Mouse (Mus musculus): ENCODE measurements around the gene Rbx1. TPM values are rescaled to one million over a fixed set of nuclear protein-coding genes. Genes with fewer than 3 reads are reported as not detected.
"Not testable (repeated sequence)": the region's sequence is repeated elsewhere in the genome, so short reads cannot be mapped to it uniquely, and the experiment has no call there.

Rbx1 gene
- 234 and 241 TPM in 2 replicates for polyA plus RNA-seq (2015; fragmentation: Nextera tagmentation; extraction: Ambion mirVana)

DNA sequence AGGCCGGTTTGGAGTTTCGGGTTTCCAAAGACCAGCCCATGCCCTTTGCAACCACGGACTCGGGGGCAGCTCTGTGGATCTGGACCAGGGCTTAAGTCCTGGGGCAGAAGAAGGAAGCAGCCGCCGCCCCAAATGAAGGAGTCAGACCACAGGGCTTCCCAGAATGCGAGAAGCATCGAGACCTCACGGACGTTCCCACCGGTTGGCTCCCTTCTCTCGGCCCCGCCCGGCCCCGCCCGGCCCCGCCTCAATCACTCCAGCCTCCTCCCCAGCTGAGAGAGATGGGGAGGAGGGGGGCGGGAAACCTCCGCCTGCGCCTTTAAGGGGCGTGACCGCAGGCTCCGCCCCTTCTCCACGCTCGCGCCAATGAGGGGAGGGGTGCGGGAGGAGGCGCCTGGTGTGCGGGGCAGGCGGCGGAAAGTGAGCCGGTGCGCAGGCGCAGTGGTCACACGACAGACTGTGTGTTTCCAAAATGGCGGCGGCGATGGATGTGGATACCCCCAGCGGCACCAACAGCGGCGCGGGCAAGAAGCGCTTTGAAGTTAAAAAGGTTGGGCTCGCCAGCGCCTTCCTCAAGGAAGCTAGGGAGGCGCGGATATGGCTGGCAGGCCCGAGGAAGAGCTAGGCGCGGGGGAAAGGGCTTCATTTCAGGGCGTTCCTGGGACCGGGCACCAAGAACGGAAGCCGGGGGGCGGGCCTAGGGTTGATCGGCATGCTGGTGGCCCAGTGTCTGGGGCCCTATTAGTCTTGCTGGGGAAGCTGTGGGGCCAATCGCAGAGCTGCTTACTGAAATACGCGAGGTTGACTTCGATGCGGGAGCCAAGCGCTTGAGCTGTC lies at the start of gene Rbx1:
Rbx1 (plus strand) TSS at position 396 of the 837 bp plus-strand sequence.
- Histone ChIP-seq H3K9ac (replicated peaks) (peak within 1 kb of the TSS; percentile 68), H3K4me2 (ENCODE audit: low read depth, low read length) (peak within 1 kb of the TSS; percentile 78), H3K27me3 (ENCODE audit: insufficient read depth, low read length) (no peaks in the 10 kb centered on the region), H3K27ac (ENCODE audit: low read depth) (peak within 1 kb of the TSS; percentile 93), H3K9me3 (ENCODE audit: low read length) (peaks cover 3% of the 10 kb centered on the region; the same call in 1 of the 2 replicates), H3K36me3 (replicated peaks; ENCODE audit: insufficient read depth, low read length) (peaks cover 17% of the 10 kb centered on the region), H3K4me1 (ENCODE audit: insufficient read depth) (peaks cover 13% of the 10 kb centered on the region), H3K4me3 (ENCODE audit: low read depth, low read length) (peak within 1 kb of the TSS; percentile 76)
- under 1% methylated on average over 56 of the region's 62 CpGs for WGBS (ENCODE audit: insufficient replicate concordance)
- no peak for TF ChIP-seq CTCF (IDR thresholded peaks at IDR 0.05; ENCODE audit: low read depth)
- TF ChIP-seq EP300 (IDR thresholded peaks at IDR 0.05; ENCODE audit: low read depth), result peak; percentile 8; the same call in 1 of the 2 replicates
- DNase-seq, result peak; percentile 99
- peak; percentile 96 for ATAC-seq

DNA sequence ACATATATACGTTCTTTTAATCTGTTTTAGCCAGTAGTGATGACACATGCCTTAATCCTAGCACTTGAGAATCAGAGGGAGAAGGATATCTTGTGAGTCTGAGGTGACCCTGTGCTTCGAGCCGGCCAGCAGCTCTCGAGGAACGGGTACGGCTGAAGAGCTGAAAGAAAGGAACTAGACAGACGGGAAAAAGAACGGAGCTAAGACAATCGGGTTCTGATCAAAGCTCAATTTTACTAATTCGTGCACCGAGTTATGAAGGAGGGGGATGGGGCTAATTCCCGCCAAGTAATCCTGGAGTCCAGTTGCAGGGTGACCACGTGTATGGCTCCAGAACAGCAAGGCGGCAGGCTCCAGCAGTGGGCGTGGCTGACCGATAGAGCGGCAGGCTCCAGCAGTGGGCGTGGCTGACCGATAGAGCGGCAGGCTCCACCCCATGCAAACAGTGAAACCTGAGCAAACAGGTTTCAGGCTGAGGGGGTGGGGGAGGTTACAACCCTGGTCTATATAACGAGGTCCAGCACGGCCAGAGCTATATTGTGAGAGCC lies 49.3 kb upstream of the Rbx1 start:
- peak overlapping the region; percentile 57 for H3K4me2 ChIP-seq (ENCODE audit: low read depth, low read length)
- WGBS (ENCODE audit: insufficient replicate concordance), result 6% methylated on average over 22 of the region's 22 CpGs
- H3K27ac ChIP-seq (ENCODE audit: low read depth), result peak overlapping the region; percentile 8
- peak; percentile 94 for ATAC-seq
- peak overlapping the region; percentile 51 for H3K9ac ChIP-seq (replicated peaks)
- not testable (repeated sequence) for H3K27me3 ChIP-seq (ENCODE audit: insufficient read depth, low read length); H3K9me3 ChIP-seq (ENCODE audit: low read length); H3K4me3 ChIP-seq (ENCODE audit: low read depth, low read length)
- peak; percentile 83 for DNase-seq
- H3K4me1 ChIP-seq (ENCODE audit: insufficient read depth), result peaks cover 21% of the 10 kb centered on the region
- peaks cover 12% of the 10 kb centered on the region for H3K36me3 ChIP-seq (replicated peaks; ENCODE audit: insufficient read depth, low read length)

DNA sequence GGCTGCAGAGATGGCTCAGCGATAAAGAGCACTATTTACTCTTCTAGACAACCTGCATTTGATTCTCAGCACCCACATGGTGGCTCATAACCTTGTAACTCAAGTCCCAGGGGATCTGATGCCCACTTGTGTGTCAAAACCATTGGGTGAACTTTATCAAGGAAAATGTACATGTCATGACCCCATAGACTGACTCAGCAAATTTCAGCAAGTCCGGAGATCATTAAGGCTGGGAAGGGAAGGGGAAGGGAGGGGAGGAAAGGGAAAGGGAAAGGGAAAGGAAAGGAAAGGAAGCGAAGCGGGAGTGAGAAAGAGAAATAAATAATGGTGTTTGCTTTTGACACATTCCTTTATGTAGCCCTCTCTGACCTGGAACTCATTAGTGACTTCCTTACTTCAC lies 48.0 kb upstream of the Rbx1 start:
- H3K27me3 ChIP-seq (ENCODE audit: insufficient read depth, low read length), result no peaks in the 10 kb centered on the region

DNA sequence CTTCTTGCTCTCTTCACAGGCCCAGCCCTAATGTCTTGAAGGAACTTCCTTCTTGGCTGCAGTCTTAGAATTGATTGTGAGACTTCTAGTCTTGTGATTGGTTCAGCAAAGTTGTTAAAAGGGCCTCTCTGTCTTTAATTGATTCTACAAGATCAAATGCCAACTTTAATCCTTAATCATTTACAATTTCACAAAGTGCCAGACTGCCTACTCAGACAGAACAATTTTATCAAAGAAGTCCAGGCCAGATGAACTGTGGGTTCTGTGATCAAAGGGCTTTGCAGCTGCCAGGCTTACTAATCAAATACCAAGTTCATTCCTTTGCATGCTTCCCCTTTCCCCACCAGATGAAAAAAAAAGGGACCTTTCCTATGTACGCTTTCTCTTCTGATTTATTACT lies 44.6 kb upstream of the Rbx1 start:
- no peak for TF ChIP-seq EP300 (IDR thresholded peaks at IDR 0.05; ENCODE audit: low read depth)
- no peak for TF ChIP-seq CTCF (IDR thresholded peaks at IDR 0.05; ENCODE audit: low read depth)
- DNase-seq (no peak), ATAC-seq (no peak)
- Histone ChIP-seq H3K4me1 (ENCODE audit: insufficient read depth) (peaks cover 25% of the 10 kb centered on the region), H3K36me3 (replicated peaks; ENCODE audit: insufficient read depth, low read length) (peaks cover 5% of the 10 kb centered on the region), H3K4me2 (ENCODE audit: low read depth, low read length) (peak overlapping the region; percentile 55), H3K9ac (replicated peaks) (peak overlapping the region; percentile 26; the same call in 1 of the 2 replicates), H3K9me3 (ENCODE audit: low read length) (no peaks in the 10 kb centered on the region), H3K27ac (ENCODE audit: low read depth) (peak overlapping the region; percentile 62), H3K4me3 (ENCODE audit: low read depth, low read length) (no peak overlapping the region), H3K27me3 (ENCODE audit: insufficient read depth, low read length) (no peaks in the 10 kb centered on the region)
- WGBS (ENCODE audit: insufficient replicate concordance), result 31% methylated on average over 1 of the region's 1 CpGs

More for the DNA sequence above, 48.0 kb upstream of the Rbx1 start:
- peaks cover 12% of the 10 kb centered on the region for H3K36me3 ChIP-seq (replicated peaks; ENCODE audit: insufficient read depth, low read length)
- no peak overlapping the region for H3K9ac ChIP-seq (replicated peaks)
- H3K27ac ChIP-seq (ENCODE audit: low read depth), result peak overlapping the region; percentile 8; the same call in 1 of the 2 replicates
- WGBS (ENCODE audit: insufficient replicate concordance), result 81% methylated on average over 4 of the region's 4 CpGs
- no peak for TF ChIP-seq EP300 (IDR thresholded peaks at IDR 0.05; ENCODE audit: low read depth)
- no peak for TF ChIP-seq CTCF (IDR thresholded peaks at IDR 0.05; ENCODE audit: low read depth)
- H3K4me3 ChIP-seq (ENCODE audit: low read depth, low read length), result no peak overlapping the region
- DNase-seq (no peak), ATAC-seq (no peak)
- no peaks in the 10 kb centered on the region for H3K9me3 ChIP-seq (ENCODE audit: low read length)
- no peak overlapping the region for H3K4me2 ChIP-seq (ENCODE audit: low read depth, low read length)
- peaks cover 27% of the 10 kb centered on the region for H3K4me1 ChIP-seq (ENCODE audit: insufficient read depth)

DNA sequence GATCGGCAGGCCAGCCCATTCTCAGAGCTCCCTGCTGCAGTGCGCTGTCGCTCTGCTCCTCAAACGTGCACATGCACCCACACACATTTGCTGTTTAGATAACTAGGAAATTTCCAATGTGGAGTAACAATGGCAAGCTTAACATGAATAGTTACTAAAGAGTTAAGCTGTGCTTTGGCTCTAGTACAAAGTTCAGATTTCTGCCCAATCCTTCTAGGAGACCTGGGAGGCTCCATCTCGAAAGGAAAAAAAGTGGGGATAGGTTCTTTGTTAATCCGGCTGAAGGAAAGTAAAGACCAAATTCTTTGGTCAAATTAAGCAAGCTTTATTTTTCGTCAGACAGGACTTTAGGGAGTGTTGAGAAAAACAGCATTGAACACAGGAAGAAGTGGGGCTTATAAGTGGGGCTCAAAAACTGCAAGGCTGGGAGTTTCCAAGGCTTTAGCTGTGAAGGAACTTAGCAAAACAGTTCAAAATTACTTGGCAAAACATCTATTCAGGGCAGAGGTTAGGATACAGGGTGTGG lies 43.9 kb upstream of the Rbx1 start:
- DNase-seq (no peak), ATAC-seq (no peak)
- Histone ChIP-seq H3K9ac (replicated peaks) (peak overlapping the region; percentile 50), H3K27ac (ENCODE audit: low read depth) (peak overlapping the region; percentile 62), H3K9me3 (ENCODE audit: low read length) (no peaks in the 10 kb centered on the region), H3K27me3 (ENCODE audit: insufficient read depth, low read length) (no peaks in the 10 kb centered on the region), H3K4me1 (ENCODE audit: insufficient read depth) (peaks cover 21% of the 10 kb centered on the region), H3K4me2 (ENCODE audit: low read depth, low read length) (peak overlapping the region; percentile 55), H3K4me3 (ENCODE audit: low read depth, low read length) (no peak overlapping the region), H3K36me3 (replicated peaks; ENCODE audit: insufficient read depth, low read length) (peaks cover 7% of the 10 kb centered on the region)
- TF ChIP-seq EP300 (IDR thresholded peaks at IDR 0.05; ENCODE audit: low read depth), result no peak
- no peak for TF ChIP-seq CTCF (IDR thresholded peaks at IDR 0.05; ENCODE audit: low read depth)
- WGBS (ENCODE audit: insufficient replicate concordance), result 57% methylated on average over 7 of the region's 7 CpGs

DNA sequence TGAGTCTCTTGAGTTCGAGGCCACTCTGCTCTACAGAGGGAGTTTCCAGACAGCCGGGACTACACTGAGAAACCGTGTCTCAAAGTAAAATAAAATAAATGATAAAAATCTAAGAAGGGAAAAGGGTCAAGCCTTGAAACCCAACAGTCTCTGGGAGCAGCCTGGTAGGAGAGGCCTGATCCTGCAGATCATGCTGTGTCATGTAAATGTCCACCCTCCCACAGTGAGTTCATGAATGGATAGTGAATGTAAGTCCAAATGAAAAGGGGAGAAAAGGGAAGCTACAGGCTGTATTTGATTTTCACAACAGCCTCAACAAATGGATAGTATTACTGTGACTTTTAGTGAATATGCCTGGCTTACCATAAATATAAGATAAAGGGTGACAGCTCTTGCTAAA lies 40.8 kb upstream of the Rbx1 start:
- H3K4me3 ChIP-seq (ENCODE audit: low read depth, low read length), result no peak overlapping the region
- DNase-seq (no peak), ATAC-seq (no peak)
- WGBS (ENCODE audit: insufficient replicate concordance), result 85% methylated on average over 3 of the region's 3 CpGs
- no peak overlapping the region for H3K4me2 ChIP-seq (ENCODE audit: low read depth, low read length)
- no peaks in the 10 kb centered on the region for H3K27me3 ChIP-seq (ENCODE audit: insufficient read depth, low read length)
- H3K9me3 ChIP-seq (ENCODE audit: low read length), result no peaks in the 10 kb centered on the region
- H3K36me3 ChIP-seq (replicated peaks; ENCODE audit: insufficient read depth, low read length), result peaks cover 14% of the 10 kb centered on the region
- H3K4me1 ChIP-seq (ENCODE audit: insufficient read depth), result peaks cover 15% of the 10 kb centered on the region
- H3K9ac ChIP-seq (replicated peaks), result no peak overlapping the region
- H3K27ac ChIP-seq (ENCODE audit: low read depth), result no peak overlapping the region
- TF ChIP-seq CTCF (IDR thresholded peaks at IDR 0.05; ENCODE audit: low read depth) (no peak), EP300 (IDR thresholded peaks at IDR 0.05; ENCODE audit: low read depth) (no peak)

Measured in liver, postnatal 0 days (tissue).